Mouse (Mus musculus) adrenal gland, adult 18-20 months (tissue): Measurements from ENCODE around the gene Cd47. TPM values are rescaled to one million over a fixed set of nuclear protein-coding genes. Genes with fewer than 3 reads are reported as not detected.
"Not testable (repeated sequence)": the region's sequence is repeated elsewhere in the genome, so short reads cannot be mapped to it uniquely, and the experiment has no call there.

Source experiments
- DNase-seq, 2 experiments: peaks; one replicate each; pipeline ENCODE4 v3.0.0; 2021 to 2022; ENCODE audit warnings: low spot score in 2 of 2
- total RNA-seq, 2 experiments: library from RNA; stranded (reverse); gene quantifications; 1 replicate in 1 of 2; 2 replicates in 1 of 2; pipeline ENCODE4 v1.2.3; 2021

Cd47 gene
- total RNA-seq, 2 experiments from 2014 or later, result 87.8 to 195 TPM

GRCm38 (mm10) chr16:49830911-49831310, 30.6 kb downstream of the Cd47 start:
- not testable (repeated sequence) for DNase-seq

- no peak for DNase-seq
Observed at GRCm38 (mm10) chr16:49832339-49832738, 32.0 kb downstream of the Cd47 start.

GRCm38 (mm10) chr16:49834130-49834693, 33.9 kb downstream of the Cd47 start:
- DNase-seq, result no peak

- no peak for DNase-seq
Observed at GRCm38 (mm10) chr16:49836634-49837164, 36.4 kb downstream of the Cd47 start.

- DNase-seq, result no peak
Observed at GRCm38 (mm10) chr16:49838923-49839322, 38.6 kb downstream of the Cd47 start.

- DNase-seq, result no peak
Observed at GRCm38 (mm10) chr16:49839681-49840535, 39.6 kb downstream of the Cd47 start.

- no peak for DNase-seq
Observed at GRCm38 (mm10) chr16:49843723-49844122, 43.4 kb downstream of the Cd47 start.

GRCm38 (mm10) chr16:49847224-49848003, 47.1 kb downstream of the Cd47 start:
- no peak for DNase-seq

- no peak for DNase-seq
Observed at GRCm38 (mm10) chr16:49848651-49849050, 48.3 kb downstream of the Cd47 start.

GRCm38 (mm10) chr16:49852940-49853339, 52.6 kb downstream of the Cd47 start:
- no peak for DNase-seq

- DNase-seq, result no peak
Observed at GRCm38 (mm10) chr16:49853633-49854032, 53.3 kb downstream of the Cd47 start.

GRCm38 (mm10) chr16:49854194-49854593, 53.9 kb downstream of the Cd47 start:
- no peak for DNase-seq

GRCm38 (mm10) chr16:49854931-49855835, 54.9 kb downstream of the Cd47 start:
- peak; percentile 91 to 92 for DNase-seq

- DNase-seq, result no peak
Observed at GRCm38 (mm10) chr16:49855836-49856503, 55.6 kb downstream of the Cd47 start.

GRCm38 (mm10) chr16:49856661-49857060, 56.3 kb downstream of the Cd47 start:
- no peak for DNase-seq

- DNase-seq, result no peak
Observed at GRCm38 (mm10) chr16:49857504-49858160, 57.3 kb downstream of the Cd47 start.

GRCm38 (mm10) chr16:49858161-49858906, 58.0 kb downstream of the Cd47 start:
- no peak for DNase-seq
